Mouse (Mus musculus) forebrain, embryonic 13.5 days (tissue): Measurements from ENCODE around the gene Cyp17a1. TPM values are rescaled to one million over a fixed set of nuclear protein-coding genes. Genes with fewer than 3 reads are reported as not detected.
A peak's percentile ranks its signal among the peaks of the same experiment; 100 is the strongest.

Source experiments
- ATAC-seq: fragments of 200-750 bp; cut with Nextera tagmentation; 2 replicates; pipeline ENCODE4 v1.8.0; 2017
- H3K27ac ChIP-seq: fragments of 300-500 bp; sonication (generic); 2 replicates; pipeline ENCODE4 v1.5.1; 2015; ENCODE audit warnings: inconsistent platforms, mild to moderate bottlenecking, moderate library complexity
- H3K27me3 ChIP-seq: fragments of 300-500 bp; sonication (generic); 2 replicates; pipeline ENCODE4 v1.6.1; 2015; ENCODE audit warnings: mild to moderate bottlenecking, inconsistent platforms
- H3K36me3 ChIP-seq: fragments of 300-500 bp; sonication (generic); 2 replicates; pipeline ENCODE4 v1.6.1; 2015; ENCODE audit warnings: mild to moderate bottlenecking, inconsistent platforms; ENCODE audit not compliant: poor library complexity, severe bottlenecking
- H3K4me1 ChIP-seq: fragments of 300-500 bp; sonication (generic); 2 replicates; pipeline ENCODE4 v1.6.1; 2015; ENCODE audit warnings: inconsistent platforms
- H3K4me2 ChIP-seq: fragments of 300-500 bp; sonication (generic); 2 replicates; pipeline ENCODE4 v1.6.1; 2015; ENCODE audit warnings: inconsistent platforms, mild to moderate bottlenecking, moderate library complexity
- H3K4me3 ChIP-seq: fragments of 300-500 bp; sonication (generic); 2 replicates; pipeline ENCODE4 v1.5.1; 2015; ENCODE audit warnings: mild to moderate bottlenecking, inconsistent platforms
- H3K9ac ChIP-seq: fragments of 300-500 bp; sonication (generic); 2 replicates; pipeline ENCODE4 v1.6.1; 2015; ENCODE audit warnings: mild to moderate bottlenecking, inconsistent platforms
- H3K9me3 ChIP-seq: fragments of 300-500 bp; sonication (generic); replicated peaks from 2 replicates; pipeline ENCODE4 v1.6.1; 2016; ENCODE audit warnings: inconsistent platforms
- WGBS: fragments of 180-500 bp; shearing (Covaris S2); methylation state at CpG from one replicate; pipeline ENCODE4 v1.1.7; 2015; 5-methylcytosine and 5-hydroxymethylcytosine counted together
- polyA plus RNA-seq: library from polyadenylated mRNA; unstranded; fragments of >200 nt; fragmentation: Nextera tagmentation; extraction: Ambion mirVana; gene quantifications from 2 replicates; pipeline ENCODE4 v1.2.1, GENCODE M21; 2015

Gene Cyp17a1
- polyA plus RNA-seq, 1 experiment from 2014 or later = not detected

DNA sequence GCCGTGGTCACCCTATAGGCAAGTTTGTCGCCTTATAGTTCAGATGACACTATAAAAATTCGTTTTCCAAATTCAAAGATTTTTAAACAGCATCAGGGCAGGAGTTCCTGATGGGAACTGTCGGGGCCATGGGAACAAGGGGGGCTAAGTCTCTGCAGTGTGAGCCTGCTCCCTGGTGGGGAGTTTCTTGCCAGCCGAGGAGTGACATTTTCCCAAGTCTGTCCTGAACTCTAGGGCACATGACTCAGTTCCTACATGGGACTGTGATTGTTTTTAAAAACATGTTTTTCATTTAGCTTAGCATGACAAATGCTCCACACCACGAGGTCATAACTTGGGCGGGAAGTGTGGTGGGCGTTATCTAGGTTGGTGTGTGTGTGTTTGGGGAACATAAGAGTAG lies 25.1 kb downstream of the Cyp17a1 start:
- 90% methylated on average over 8 of the region's 8 CpGs for WGBS
- no peak overlapping the region for H3K27ac ChIP-seq
- peaks cover 37% of the 10 kb centered on the region for H3K36me3 ChIP-seq
- ATAC-seq = no peak
- H3K9me3 ChIP-seq = no peaks in the 10 kb centered on the region
- H3K4me2 ChIP-seq = no peak overlapping the region
- H3K27me3 ChIP-seq = no peaks in the 10 kb centered on the region
- no peak overlapping the region for H3K9ac ChIP-seq
- H3K4me3 ChIP-seq = no peak overlapping the region
- H3K4me1 ChIP-seq = peaks cover 35% of the 10 kb centered on the region

- H3K4me1 ChIP-seq = peaks cover 41% of the 10 kb centered on the region
- H3K9ac ChIP-seq = no peak overlapping the region
- H3K36me3 ChIP-seq = peaks cover 33% of the 10 kb centered on the region
- no peak overlapping the region for H3K4me3 ChIP-seq
- H3K27me3 ChIP-seq = no peaks in the 10 kb centered on the region
- no peaks in the 10 kb centered on the region for H3K9me3 ChIP-seq
- no peak for ATAC-seq
- no peak overlapping the region for H3K27ac ChIP-seq
- 84% methylated on average over 3 of the region's 3 CpGs for WGBS
- no peak overlapping the region for H3K4me2 ChIP-seq
Measured at GRCm38 (mm10) chr19:46647254-46647653, 25.7 kb downstream of the Cyp17a1 start.

DNA sequence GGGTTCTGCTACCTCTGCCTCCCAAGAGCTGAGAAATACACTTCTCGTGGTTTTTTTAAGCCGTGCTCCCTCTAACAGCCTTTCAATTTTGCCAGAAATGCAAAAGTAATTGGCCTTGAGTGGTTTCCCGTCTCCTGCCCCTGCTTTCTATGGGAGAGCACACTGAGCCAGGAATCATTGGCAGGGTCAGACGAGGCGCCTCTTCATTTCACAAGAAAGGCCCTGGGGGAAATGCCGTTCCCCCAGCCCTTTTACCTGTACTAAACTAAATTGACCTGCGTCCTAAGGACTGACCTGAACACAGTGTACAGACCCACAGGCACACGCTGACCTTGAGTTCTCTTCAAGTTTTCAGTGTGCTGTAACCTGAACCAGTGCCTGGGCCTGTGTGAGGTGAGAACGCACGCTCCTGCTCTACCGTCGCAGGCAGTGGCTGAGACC lies 26.9 kb downstream of the Cyp17a1 start:
- H3K36me3 ChIP-seq = peaks cover 27% of the 10 kb centered on the region
- H3K27ac ChIP-seq = 0 out of 2 replicates have a peak overlapping the region, but pooled peaks have one; percentile 61
- no peak overlapping the region for H3K9ac ChIP-seq
- H3K4me1 ChIP-seq = peaks cover 53% of the 10 kb centered on the region
- no peak overlapping the region for H3K4me2 ChIP-seq
- H3K4me3 ChIP-seq = no peak overlapping the region
- ATAC-seq = no peak
- no peaks in the 10 kb centered on the region for H3K9me3 ChIP-seq
- H3K27me3 ChIP-seq = no peaks in the 10 kb centered on the region
- WGBS = 78% methylated on average over 12 of the region's 12 CpGs

- Histone ChIP-seq H3K9me3 (no peaks in the 10 kb centered on the region), H3K27me3 (no peaks in the 10 kb centered on the region), H3K4me2 (0 out of 2 replicates have a peak overlapping the region, but pooled peaks have one; percentile 7), H3K9ac (peak overlapping the region; percentile 12; the same call in 1 of the 2 replicates), H3K4me1 (peaks cover 53% of the 10 kb centered on the region), H3K36me3 (peaks cover 30% of the 10 kb centered on the region), H3K4me3 (no peak overlapping the region), H3K27ac (peak overlapping the region; percentile 61)
- 35% methylated on average over 12 of the region's 12 CpGs for WGBS
- ATAC-seq = peak; percentile 55
Measured at GRCm38 (mm10) chr19:46644793-46645602, 28.0 kb downstream of the Cyp17a1 start.

DNA sequence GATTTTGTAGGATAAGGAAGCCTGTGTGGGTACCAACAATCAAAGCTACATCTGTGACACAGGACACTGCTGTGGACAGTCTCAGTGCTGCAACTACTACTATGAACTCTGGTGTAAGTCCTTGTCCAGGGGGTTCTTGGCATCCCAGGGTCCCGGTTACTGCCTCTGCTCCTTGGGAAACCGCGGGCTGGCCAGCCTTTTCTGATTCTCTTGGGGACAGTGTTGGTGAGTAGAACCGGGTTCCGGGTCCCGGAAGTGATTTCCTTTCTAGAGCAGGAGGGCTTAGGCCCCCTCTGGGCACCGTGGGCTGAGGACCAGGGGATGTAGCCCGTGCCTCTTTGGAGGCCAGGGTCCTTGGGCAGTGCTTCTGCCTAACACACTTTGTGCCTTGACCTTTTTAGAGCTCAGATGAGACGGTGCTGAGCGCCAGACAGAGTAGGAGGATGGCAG lies 28.6 kb downstream of the Cyp17a1 start:
- WGBS = 81% methylated on average over 10 of the region's 10 CpGs
- Histone ChIP-seq H3K36me3 (peaks cover 31% of the 10 kb centered on the region), H3K27me3 (no peaks in the 10 kb centered on the region), H3K4me1 (peaks cover 53% of the 10 kb centered on the region), H3K27ac (peak overlapping the region; percentile 61), H3K4me2 (no peak overlapping the region), H3K9ac (no peak overlapping the region; the same call in 1 of the 2 replicates), H3K4me3 (no peak overlapping the region), H3K9me3 (no peaks in the 10 kb centered on the region)
- no peak for ATAC-seq

DNA sequence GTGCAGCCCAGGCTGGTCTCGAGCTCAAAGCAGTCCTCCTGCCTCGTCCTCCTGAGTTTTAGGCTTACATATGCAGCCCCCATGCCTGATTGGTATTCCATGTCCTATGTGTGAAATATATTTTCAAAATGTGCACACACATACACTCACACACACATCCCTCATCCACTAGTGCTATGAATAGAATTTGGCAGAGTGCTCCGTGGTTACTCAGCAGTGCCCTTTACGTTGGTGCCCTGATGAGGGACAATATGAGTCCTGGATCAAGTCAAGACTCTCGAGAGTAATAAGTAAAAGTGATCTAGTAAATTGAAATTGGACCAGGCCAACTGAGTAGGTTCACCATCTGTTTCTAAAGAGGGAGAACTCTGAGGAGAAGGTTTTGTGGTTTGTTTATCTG lies 29.7 kb downstream of the Cyp17a1 start:
- no peak for ATAC-seq
- no peak overlapping the region for H3K4me2 ChIP-seq
- 81% methylated on average over 5 of the region's 5 CpGs for WGBS
- H3K4me1 ChIP-seq = peaks cover 53% of the 10 kb centered on the region
- no peak overlapping the region for H3K9ac ChIP-seq
- H3K27ac ChIP-seq = no peak overlapping the region; the same call in 1 of the 2 replicates
- H3K4me3 ChIP-seq = no peak overlapping the region
- H3K27me3 ChIP-seq = no peaks in the 10 kb centered on the region
- no peaks in the 10 kb centered on the region for H3K9me3 ChIP-seq
- peaks cover 31% of the 10 kb centered on the region for H3K36me3 ChIP-seq

GRCm38 (mm10) chr19:46642136-46642753 lies 30.7 kb downstream of the Cyp17a1 start:
- H3K27ac ChIP-seq = peak overlapping the region; percentile 65
- no peak overlapping the region for H3K4me2 ChIP-seq
- no peak for ATAC-seq
- no peaks in the 10 kb centered on the region for H3K9me3 ChIP-seq
- WGBS = 67% methylated on average over 22 of the region's 22 CpGs
- H3K27me3 ChIP-seq = no peaks in the 10 kb centered on the region
- H3K4me1 ChIP-seq = peaks cover 53% of the 10 kb centered on the region
- no peak overlapping the region for H3K4me3 ChIP-seq
- H3K9ac ChIP-seq = peak overlapping the region; percentile 27
- peaks cover 37% of the 10 kb centered on the region for H3K36me3 ChIP-seq

GRCm38 (mm10) chr19:46641420-46642085 lies 31.4 kb downstream of the Cyp17a1 start:
- WGBS = 68% methylated on average over 19 of the region's 19 CpGs
- Histone ChIP-seq H3K9ac (no peak overlapping the region), H3K4me1 (peaks cover 53% of the 10 kb centered on the region)

DNA sequence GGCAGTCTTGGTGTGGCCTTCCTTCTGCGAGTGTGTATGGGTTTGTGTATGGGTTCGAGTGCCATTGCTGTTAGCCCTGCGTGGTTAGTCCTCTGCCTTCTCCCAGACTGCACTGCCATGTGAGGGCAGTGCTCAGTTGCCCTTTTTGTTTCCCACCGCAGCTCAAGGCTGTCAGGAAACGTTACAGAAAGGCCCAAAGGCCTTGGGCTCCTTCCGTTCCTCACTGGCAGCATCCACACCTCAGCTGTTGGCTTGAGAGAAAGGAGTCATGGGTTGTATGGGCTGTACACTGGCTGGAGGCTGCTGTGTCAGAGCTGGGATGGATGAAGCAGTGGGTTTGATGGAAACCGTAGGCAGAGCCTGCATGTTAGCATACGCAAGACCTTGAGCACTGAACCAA lies 32.2 kb downstream of the Cyp17a1 start:
- Histone ChIP-seq H3K4me1 (peaks cover 50% of the 10 kb centered on the region), H3K27ac (peak overlapping the region; percentile 65; the same call in 1 of the 2 replicates), H3K9ac (no peak overlapping the region), H3K9me3 (no peaks in the 10 kb centered on the region), H3K4me2 (no peak overlapping the region), H3K36me3 (peaks cover 26% of the 10 kb centered on the region), H3K27me3 (no peaks in the 10 kb centered on the region), H3K4me3 (no peak overlapping the region)
- ATAC-seq = no peak
- 92% methylated on average over 8 of the region's 8 CpGs for WGBS

More at GRCm38 (mm10) chr19:46641420-46642085, 31.4 kb downstream of the Cyp17a1 start:
- no peak for ATAC-seq
- H3K4me3 ChIP-seq = no peak overlapping the region
- H3K27me3 ChIP-seq = no peaks in the 10 kb centered on the region
- H3K4me2 ChIP-seq = no peak overlapping the region
- H3K27ac ChIP-seq = peak overlapping the region; percentile 65
- H3K36me3 ChIP-seq = peaks cover 31% of the 10 kb centered on the region
- no peaks in the 10 kb centered on the region for H3K9me3 ChIP-seq

GRCm38 (mm10) chr19:46639496-46639895 lies 33.5 kb downstream of the Cyp17a1 start:
- no peak overlapping the region for H3K27ac ChIP-seq
- 93% methylated on average over 14 of the region's 14 CpGs for WGBS
- no peak for ATAC-seq
- H3K4me1 ChIP-seq = peaks cover 37% of the 10 kb centered on the region
- no peaks in the 10 kb centered on the region for H3K9me3 ChIP-seq
- H3K4me2 ChIP-seq = no peak overlapping the region
- H3K36me3 ChIP-seq = peaks cover 23% of the 10 kb centered on the region
- H3K4me3 ChIP-seq = no peak overlapping the region
- H3K9ac ChIP-seq = no peak overlapping the region
- no peaks in the 10 kb centered on the region for H3K27me3 ChIP-seq

- H3K4me1 ChIP-seq = peaks cover 33% of the 10 kb centered on the region
- no peak overlapping the region for H3K4me3 ChIP-seq
- H3K4me2 ChIP-seq = no peak overlapping the region
- H3K27ac ChIP-seq = no peak overlapping the region
- H3K9ac ChIP-seq = no peak overlapping the region
- H3K27me3 ChIP-seq = no peaks in the 10 kb centered on the region
- no peaks in the 10 kb centered on the region for H3K9me3 ChIP-seq
- H3K36me3 ChIP-seq = peaks cover 21% of the 10 kb centered on the region
- ATAC-seq = no peak
Measured at GRCm38 (mm10) chr19:46639053-46639452, 33.9 kb downstream of the Cyp17a1 start.

GRCm38 (mm10) chr19:46637598-46637997 lies 35.4 kb downstream of the Cyp17a1 start:
- peaks cover 22% of the 10 kb centered on the region for H3K36me3 ChIP-seq
- H3K9ac ChIP-seq = no peak overlapping the region
- WGBS = 84% methylated on average over 6 of the region's 6 CpGs
- H3K27me3 ChIP-seq = no peaks in the 10 kb centered on the region
- H3K4me3 ChIP-seq = no peak overlapping the region
- ATAC-seq = no peak
- no peak overlapping the region for H3K27ac ChIP-seq
- H3K4me1 ChIP-seq = peaks cover 19% of the 10 kb centered on the region
- no peaks in the 10 kb centered on the region for H3K9me3 ChIP-seq
- H3K4me2 ChIP-seq = no peak overlapping the region
